Mouse (Mus musculus) T-helper 2 cell (primary cell): ENCODE results near the gene Usp19.

Experiments
- in situ Hi-C: fragments of 300-600 bp; cut with MboI, MseI; formaldehyde crosslinking; loops from one replicate; pipeline ENCODE4 v1.15.1; 2025; ENCODE audit warnings: high pct_unique_total_duplicates

Gene Usp19

DNA sequence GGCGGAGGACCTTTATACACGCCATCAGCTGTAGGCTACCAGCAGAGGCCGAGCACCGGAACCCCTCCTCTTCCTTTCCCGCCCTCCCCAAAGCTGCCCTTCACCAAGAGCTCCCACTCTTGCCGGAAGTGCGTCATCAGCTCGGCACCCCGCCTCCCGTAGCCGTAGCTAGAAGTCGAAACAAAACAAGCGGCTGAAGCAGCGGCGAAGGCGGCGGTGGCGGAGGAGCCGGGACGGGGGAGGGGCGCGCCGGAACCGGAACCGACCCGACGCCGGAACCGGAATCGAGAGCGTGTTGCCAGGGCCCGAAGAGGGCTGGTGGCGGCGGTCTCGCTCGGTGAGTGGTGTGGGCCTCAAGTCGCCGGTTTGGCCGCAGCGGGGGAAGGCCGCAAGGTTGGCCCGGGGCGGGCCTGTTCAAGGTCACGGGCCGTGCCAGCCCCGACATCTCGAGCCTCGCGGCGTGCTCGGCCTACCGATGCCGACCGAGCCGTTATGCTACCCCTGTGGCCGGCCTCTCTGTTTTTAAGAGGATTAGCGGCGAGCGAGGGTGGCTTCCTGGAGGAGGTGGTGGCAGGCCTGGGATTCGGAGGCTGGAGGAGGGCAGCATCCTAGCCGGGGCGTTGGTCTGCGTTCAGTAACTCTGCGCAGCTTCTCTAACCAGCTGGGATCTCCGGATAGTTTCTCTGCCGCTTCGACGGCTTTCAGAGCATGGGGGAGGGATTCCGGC, at the start of gene Usp19:
TSS of gene Usp19 (plus strand) at position 44 of the 727 bp plus-strand sequence.
- in situ Hi-C loops: no loop called here

DNA sequence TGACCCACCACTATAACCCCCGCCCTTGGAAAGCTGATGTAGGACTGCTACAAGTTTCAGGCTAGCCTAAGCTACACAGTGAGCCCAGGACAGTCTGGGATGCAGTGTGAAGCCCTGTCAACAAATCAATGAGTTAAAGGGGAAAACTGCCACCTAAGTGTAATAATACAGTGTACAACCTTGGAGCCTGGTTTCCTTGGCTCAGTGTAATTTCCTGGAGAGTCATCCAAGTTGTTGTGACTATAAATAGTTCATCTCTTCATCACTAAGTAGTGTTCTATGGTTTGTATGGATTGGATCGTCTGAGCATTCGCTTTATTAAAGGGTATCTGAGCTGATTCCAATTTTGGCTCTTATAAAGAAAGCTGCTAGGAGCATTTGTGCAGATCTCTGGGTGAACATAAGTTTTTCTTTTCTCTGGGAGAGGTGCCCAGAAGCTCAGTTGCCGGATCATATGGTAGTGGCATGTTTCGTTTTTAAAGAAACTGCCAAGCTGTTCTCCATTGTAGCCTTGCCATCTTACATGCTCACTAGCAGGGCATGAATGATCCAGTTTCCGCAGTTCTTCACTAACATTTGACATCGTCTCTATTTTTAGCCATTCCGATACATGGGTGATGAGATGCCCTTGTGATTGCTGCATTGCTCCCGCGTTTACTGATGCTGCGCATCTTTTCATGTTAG, 49.0 kb upstream of the Usp19 start:
- in situ Hi-C loops: no loop called here

DNA sequence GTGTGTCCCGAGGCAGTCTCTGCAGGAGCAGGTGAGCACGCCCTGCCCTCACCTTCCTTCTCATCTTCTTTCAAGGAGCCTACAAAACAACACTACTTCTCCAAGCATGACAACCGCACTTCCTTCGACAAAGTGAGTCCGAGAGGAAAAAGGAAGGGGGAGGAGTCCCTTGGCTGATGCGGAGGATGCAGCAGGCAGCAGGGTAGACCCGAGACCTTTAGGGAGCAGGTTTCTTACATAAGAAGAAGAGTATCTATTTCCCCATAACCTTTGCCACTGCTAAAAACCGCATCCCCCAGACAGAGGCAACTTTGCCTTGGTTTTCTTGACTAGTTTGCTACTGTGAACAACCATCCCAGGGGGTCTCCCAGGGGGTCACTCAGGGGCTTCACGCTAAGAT, 45.3 kb upstream of the Usp19 start:
- in situ Hi-C loops: loop anchor here (5.0 kb wide), 1 partner anchor 42 kb away; no protein-coding TSS in a partner anchor

DNA sequence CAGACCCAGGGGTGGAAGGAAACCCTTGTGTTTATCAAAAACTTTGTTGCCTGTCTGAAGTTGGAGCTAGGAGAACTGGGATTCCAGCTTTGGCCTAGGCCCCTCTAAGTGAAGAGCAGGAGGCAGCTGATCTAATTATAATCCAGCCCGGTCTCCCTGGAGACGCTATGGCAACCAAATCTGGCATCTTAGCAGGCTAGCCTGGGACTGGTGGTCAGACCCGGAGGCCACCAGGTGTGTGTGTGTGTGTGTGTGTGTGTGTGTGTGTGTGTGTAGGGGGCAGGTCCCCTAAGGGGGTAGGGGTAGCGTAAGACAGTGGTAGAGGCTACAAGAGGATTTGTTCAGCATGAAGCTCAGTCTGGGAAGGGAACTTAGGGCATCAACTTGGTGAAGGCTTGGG, 40.5 kb upstream of the Usp19 start:
- in situ Hi-C loops: loop anchor here (5.0 kb wide), 1 partner anchor 37 kb away; no protein-coding TSS in a partner anchor

DNA sequence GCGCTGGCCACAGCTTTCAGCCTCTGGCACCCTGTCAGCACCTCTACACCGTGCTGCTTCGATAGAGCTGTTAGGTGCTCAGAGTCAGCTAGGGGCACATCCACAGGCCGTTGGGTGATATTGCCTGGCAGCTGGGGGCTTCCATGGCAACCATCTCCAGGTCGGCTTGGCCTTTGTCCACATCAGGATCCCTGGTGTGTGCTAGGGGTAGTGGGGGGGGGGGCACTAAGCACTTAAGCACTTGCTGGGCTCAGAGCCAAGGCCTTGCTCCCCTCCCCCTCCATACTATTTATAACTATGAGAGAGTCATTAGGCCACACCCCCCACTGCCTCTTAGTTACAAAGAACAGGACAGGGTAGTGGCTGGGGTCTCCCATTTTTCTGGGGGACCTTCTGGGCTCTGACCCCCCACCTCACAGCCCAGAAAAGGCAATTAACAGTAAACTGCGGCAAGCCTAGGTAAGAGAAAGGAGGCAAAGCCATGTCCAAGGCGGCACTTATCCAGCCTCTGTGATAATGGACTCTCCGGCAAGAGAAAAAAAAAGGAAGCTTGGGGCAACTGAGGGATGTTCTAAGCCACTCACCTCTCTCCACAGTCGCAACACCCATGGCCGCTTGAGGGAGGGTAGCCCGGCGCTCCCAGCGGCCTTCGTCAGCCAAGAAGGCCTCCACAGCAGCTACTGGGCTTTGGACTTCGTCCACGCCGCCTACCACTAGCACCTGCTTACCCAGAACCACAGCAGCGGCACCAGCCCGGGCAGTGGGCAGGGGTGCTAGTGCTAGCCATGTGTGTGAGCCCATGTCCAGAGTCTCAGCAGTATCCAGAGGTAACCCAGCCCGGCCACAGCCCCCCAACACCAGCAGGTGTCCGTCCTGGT, 39.9 kb upstream of the Usp19 start:
- in situ Hi-C loops: no loop called here

DNA sequence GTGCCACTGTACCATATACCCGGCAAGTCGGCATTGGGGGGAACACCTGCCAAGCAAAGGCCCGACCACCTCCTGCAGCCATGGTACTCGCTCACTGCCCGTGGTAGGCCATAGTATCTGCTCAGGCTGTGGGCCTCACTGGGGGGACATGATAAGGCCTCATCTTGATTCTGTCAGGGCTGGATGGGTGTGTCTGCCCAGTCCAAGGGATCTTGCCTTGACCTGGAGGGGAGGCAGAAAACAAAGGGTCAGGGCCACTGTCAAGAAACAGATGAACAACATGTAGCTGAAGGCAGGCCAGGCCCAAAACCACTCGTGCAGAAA, 39.3 kb upstream of the Usp19 start:
- in situ Hi-C loops: no loop called here

DNA sequence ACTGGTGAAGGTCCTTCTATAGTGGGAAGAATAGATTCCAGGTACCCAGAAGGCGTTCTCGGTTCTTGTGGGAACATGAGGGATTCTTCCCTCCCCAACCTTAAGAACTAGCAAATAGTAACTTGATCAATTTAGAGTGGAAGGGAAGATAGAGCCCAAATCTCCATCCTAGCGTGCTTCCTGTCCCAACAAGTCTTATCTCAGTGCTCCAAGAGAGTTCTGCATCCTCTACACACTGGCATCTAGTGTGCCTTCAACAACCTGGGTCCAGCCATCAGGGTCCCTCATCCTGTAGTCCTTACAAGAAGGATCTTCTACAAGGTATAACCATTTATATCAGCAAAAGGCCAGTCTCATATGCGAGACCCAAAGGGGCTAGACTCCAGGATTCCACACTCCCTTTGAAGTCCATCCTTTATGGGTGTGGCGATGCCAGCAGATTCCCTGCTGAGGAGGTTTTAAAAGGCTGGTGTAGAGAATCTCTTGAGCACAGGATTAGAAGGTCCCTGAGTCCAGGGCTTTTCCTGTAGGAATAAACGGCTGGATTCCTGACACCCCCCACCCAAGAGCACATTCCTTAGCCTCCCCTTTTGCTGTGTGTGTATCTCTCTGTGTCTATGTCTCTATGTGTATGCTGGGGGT, 38.8 kb upstream of the Usp19 start:
- in situ Hi-C loops: no loop called here

DNA sequence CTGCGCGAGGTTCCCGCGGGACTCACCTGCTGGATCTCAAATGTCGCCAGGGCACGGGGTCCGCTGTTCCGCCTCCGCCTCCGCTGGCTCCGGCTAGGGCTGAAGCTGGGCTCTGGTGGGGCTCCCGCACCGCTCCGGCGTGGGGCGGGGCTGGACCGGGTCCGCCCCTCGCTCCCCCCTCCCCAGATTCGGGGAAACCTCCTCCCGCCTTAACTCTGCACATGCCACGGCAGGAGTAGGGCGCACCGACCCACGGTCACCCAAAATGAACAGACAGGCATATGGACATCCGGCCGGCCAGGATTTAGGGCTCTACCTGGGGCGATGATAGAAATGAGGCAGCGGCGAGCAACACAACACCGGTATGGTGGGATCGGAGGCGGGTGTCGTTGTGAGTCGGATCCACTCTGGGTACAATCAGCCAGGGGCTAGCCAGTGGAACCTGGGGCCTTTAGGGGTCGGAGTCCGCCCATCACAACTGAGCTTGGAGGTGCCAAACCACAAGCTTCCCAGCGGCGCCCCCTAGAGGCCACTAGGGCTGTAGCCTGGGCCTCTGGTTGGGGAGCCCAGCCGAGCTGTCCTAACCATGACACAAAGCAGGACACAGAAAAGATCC, 38.0 kb upstream of the Usp19 start:
- in situ Hi-C loops: no loop called here

DNA sequence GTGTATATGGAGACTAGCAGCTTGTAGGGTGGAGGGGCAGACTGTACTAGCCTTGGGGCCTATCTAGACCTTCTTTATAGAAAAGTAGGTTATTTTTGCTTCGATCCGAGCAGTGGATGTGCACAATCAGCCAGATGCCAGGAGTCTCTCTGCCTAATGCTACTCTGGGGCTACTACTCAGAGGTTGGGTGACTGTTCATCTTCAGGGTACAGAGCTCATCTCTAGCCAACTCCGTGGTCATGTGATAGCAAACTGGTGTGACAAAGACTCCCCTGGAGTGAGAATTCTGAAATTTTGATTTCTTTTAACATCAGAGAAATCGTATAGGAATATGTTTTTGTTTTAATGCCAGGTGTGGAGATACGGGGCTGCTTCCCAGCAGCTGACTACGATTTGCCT, 37.5 kb upstream of the Usp19 start:
- in situ Hi-C loops: no loop called here

DNA sequence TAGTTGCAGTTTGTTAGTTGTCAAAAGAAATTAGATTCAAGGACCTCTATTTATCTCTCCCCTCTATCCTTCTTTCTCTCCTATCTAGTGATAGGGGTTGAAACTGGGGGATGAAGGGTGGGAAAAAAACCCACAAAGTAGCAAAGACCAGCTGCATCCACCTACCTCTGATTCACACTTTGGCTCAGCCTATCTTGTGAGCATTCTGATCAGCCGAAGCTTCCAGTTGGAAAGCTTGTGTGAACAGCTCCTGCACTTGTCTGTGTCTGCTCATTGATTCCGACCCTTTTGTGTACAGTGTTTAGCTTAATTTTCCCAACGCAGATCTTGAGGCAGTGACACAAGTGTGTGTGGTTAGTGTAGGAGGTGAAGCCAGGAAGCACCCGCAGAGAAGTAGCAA, 36.9 kb upstream of the Usp19 start:
- in situ Hi-C loops: no loop called here

DNA sequence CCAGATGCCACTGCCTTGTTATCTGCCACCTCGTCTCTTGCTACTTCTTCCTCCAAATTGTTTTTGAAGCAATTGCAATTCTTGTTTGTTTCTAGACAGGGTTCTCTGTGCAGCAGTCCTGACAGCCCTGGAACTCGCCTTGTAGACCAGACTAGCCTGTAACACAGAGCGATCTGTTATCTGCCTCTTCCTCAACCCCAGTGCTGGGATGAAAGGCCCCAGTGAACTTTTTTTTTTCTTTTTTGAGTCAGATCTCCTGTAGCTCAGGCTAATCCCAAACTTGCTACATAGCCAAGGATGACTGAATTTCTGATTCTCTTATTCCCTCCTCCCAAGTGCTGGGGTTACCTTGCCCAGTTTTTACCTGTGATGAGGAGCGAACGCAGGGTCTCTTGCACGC, 36.0 kb upstream of the Usp19 start:
- in situ Hi-C loops: no loop called here

DNA sequence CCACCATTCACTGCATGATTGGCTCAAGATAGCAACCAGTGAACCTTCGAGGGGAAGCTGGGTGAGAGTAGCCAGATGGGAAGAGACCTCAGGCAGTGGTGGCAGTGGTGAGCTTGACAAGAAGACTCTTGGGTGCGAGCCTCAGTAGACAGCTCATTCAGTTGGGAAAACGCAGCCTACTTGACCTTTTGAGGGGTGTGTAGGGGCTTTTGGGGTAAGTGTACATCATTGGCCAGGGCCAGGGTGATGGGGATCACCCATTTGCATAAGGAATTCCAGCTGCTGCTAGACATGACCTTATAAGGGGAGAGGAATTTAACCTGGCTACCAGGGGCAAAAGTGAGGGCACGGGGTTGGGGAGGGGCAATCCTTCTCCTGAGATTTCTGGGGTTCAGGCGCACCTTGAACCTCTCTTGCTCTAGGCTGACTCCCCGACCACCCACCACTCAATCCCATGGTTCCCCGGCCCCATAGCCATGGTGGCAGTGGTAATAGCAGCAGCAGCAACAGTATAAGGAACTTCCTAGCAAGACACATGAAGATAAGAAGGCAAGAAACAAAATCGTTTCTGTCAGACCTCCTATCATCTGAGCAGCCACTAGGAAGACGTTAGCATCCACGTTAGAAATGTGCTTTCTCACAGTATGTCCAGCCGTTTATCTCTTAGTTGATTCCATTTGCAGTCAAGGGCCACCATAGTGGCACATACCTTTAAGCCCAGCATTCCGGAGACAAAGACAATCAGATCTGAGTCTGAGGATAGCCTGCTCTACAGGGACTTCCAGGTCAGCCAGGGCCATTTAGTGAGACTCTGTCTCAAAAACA, 34.4 kb upstream of the Usp19 start:
- in situ Hi-C loops: no loop called here

DNA sequence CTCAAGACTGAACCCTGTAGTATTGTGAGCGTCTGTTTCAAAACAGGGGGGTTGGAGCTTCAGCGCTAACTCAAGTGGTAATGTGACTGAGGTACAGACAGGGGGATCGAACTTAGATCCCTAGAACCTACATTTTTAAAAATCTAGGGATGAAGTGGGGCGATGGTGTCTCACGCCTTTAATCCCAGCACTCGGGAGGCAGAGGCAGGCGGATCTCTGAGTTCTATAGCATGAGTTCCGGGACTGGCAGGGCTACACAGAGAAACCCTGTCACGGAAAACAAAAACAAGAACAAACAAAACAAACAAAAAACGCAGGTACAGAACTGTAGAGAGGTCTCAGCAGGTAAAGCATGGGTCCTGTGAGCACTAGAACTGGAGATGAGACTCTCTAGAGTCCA, 33.4 kb upstream of the Usp19 start:
- in situ Hi-C loops: no loop called here

DNA sequence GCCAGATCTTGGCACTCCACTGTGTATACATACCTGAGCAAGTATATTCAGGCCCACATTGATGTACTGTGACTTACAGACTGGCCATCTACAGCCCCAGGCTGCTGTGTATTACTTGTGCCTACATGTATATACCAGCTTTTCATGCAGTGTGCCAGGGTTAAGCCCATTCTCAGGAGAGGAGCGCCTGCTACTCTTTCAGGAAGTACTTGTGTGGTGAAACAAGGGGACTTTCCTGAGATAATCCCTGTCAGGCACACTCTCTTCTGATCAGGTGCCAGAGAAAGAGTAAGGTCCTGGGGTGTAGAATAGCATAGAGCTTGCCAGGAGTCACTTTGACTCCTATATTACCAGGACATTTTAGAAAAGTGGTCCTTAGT, 30.5 kb upstream of the Usp19 start:
- in situ Hi-C loops: no loop called here

DNA sequence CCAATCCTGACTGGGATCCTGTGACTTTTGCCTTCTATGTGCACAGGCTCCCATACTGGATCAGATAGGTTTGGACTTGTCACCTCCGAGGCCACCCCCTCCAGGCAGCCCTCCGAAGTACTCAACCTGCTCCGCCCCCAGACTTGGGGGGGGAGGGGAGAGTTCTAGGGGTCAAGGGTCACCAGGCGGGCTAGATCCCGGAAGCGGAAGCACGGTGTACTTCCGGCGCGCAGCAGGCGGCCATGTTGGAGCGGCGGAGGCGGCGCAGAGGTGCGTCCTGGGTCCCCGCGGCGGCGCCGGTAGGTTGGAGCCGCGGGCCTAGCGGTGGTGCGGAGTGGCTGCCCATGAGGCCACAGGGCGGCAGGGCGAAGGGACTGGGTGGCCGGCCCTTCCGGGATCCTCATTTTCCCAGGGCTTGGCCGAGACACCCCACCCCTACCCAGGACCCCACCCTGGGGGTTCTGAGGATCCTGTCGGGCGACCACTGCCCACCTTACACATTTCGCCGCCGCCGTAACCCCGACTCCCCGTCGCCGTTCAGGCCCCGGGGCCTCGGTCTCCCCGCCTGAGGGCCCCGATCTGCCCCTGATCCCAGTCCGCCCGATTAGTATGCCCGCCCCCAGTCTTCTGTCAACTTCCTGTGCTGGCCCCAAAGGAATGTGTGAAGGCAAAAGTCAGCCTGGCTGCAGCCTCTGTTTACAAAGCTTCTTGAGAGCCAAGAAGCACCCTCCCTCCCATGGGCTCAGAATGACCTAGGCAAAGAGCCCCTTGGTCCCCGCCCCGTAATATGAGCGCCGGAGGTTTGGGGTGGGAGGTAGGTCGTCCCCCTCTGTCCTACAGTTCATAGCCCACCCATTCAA, 29.9 kb upstream of the Usp19 start, which contains the start of gene Ccdc71:
TSS of gene Ccdc71 (plus strand) at position 209 of the 860 bp plus-strand sequence.
- in situ Hi-C loops: no loop called here

DNA sequence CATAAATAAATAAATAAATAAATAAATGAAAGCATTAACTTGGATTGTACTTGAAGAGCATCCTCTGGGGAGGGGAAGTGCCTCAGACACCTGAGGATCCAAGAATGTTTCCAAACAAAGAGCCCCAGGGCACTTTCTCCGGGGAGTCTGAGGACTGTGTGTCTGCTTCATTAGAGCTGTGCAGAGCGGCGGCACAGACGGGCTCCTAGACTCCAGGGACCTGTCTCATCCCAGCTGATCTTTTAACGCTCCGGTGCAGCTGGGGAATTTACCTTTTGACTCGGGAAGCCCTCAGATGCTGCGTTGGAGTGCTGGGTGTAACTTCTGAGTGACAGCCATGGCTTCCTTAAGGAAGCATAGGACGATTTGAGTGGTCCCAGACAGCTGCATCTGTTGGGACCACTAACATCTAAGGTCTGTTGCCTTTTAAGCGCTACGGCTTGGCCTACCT, 29.2 kb upstream of the Usp19 start, which contains the start of gene Klhdc8b:
TSS of gene Klhdc8b (minus strand) at position 401 of the 451 bp plus-strand sequence.
- in situ Hi-C loops: no loop called here

DNA sequence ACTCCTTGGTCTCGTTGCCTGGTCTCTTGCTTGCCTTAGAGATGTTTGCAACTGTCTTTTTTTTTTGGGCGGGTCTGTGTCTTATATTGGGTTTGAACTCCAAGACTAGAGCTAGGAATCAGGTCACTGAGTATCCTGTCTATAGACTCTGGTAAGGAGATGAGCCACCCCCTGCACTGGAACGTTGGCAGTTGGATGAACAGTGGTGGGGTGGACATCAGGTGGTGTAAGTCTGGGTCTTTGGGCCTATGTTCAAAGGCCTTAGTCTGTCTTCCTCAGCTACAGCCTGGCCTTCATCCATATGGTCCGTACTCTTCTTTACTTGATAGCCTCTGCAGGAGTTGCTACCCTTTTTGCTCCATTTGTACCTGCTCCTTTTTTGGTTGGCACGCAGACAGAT, 28.7 kb upstream of the Usp19 start:
- in situ Hi-C loops: no loop called here

DNA sequence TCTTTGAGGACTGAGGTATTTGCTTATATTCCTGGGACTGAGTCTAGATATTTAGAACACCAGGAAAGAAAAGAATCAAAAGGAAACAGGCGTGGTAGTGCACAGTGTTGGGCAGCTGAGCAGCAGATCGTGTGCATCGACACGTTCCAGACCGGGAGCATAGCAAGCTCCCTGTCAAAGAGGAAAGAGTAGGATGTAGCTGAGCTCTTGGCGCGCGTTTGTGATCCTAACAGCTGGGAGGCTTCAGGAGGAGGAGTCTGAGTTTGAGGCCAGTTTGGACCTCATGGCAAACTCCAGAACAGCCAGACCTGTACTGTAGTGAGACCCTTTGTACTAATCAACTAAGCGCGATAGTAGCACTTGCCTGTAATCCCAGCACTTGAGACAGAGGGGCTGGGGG, 28.2 kb upstream of the Usp19 start:
- in situ Hi-C loops: no loop called here

DNA sequence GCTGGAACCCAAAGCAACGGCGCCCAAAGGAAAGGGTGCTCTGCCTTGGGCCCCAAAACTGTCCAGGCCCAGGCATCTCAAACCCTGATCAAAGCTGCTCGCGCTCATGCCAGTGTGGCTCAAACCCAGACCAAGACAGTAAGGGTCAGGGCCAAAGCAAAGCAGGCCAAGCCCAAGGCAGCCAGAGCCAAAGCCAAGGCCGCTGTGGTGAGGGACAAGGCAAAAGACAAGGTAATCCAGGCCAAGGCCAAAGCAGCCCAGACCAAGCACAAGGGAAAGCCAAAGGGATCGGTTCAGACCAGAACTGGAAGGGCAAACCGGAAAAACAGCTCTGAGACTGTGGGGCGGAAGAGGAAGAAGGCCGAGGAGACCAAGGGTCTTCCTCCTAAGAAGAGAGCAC, 26.7 kb upstream of the Usp19 start:
- in situ Hi-C loops: no loop called here
